Mouse (Mus musculus) brain, embryonic 18.5 days (tissue): ENCODE measurements around the gene 0610030E20Rik.

Source experiments
- DNase-seq: peaks from one replicate; pipeline ENCODE4 v3.0.0-alpha.2; 2012; ENCODE audit warnings: low read depth, low spot score

0610030E20Rik gene

DNA sequence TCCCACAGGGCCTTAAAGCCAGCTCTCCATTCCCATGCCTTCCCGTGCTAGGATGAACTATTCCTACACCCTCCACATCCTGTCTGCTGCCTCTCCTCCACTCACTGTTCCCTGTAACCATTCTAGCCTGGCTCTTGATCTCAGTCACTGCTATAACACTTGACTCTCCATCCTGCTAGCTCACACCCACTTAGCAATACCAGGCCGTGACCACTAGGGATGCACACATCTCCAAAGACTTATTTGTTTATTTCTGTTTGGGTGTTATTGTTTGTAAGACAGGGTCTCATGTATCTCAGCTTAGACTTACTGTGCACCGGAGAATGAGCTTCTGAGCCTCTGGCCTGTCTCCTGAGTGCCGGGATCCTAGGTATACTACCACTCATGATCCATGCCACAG, 22.4 kb downstream of the 0610030E20Rik start:
- no peak for DNase-seq

DNA sequence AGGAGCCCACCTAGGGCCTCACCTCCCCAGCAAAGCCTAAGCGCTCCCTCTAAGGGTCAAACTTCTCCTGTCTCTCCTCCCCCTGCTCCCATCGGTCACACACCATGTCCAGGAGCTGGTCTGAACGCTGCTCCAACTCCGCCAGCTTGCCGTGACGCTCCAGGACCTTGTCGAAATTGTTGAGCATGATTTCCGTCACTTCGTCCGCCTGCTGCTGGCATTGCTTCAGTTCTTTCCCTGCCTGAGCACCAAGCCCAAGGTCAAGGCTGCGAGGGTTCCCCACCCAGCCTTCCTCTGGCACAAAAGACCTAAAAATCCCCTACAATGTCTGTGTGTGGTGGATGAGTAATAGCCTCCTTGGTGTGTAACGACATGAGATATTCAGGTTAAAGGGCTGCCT, 23.0 kb downstream of the 0610030E20Rik start:
- no peak for DNase-seq

DNA sequence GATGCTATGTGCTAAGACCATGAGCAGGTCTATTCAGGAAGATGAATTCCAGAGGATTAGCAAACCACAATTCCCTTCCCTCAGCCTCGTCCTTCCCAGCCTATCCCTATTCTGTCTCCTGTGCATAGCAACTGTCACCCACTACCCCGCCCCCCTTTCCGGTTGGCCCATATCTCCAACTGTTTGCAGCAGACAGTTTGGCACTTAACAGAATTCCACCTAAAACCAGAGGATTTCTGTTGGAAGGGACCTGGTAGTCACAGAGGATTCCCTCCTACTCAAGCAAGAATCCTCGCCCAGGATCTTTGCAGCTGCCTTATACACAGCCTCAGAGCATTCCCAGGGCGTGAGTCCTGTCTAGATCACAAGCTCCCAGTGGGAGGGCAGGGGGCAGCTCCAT, 24.0 kb downstream of the 0610030E20Rik start:
- DNase-seq, result no peak

DNA sequence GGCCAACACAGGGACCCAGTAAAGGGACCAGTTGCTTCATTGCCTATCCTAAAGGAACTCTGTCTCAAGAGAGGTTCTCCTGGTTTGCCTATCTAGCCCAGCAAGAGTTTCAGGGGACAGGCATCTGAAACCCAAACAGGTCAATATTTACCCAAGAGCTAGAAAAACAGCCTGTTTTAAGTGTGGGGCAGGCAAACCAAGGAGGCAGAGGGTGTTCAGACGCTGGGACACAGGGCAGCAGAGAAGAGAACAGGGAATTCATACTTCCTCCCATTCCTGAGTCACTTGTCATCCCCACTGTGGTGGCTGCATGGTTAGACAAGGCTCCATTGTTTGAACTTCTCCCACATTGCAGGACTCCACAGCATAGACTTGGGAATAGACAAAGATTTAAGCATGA, 24.5 kb downstream of the 0610030E20Rik start:
- DNase-seq, result no peak

DNA sequence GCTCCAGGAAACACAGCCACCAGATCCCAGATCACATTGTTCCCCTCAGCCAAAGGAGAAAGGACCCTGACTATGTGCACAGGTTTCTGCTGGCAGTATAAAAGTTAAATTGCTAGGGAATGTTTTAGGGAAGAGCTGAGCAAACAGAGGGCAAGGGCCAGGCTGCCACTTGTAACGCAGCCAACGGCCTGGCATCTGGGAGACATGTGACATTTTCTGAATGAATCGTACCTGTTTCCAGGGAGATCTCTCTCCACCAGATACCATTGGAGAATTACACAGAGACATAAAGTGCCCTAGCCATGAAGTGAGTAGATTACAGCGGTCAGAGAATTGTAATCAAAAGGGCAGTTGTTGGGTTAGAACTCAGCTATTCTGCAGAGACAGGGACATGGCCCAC, 26.1 kb downstream of the 0610030E20Rik start:
- no peak for DNase-seq

DNA sequence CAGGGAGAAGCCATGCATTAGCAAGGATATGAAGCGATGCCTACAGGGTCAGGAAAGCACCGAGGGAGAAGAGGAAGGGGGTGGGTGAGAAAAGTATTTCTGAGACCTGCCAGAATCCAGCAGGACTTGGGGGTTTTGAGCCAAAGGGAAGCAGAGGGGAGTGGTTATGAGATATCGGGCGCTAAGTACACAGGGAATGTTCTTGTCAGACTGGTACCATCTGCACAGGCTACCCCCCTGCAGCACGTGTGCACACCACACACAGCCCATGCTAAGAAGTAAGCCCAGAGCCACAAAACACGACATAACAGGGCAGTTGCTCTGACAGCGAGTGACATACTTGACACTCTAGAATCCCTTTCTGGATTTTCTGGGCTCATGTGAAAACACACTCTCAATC, 27.1 kb downstream of the 0610030E20Rik start:
- DNase-seq, result no peak

DNA sequence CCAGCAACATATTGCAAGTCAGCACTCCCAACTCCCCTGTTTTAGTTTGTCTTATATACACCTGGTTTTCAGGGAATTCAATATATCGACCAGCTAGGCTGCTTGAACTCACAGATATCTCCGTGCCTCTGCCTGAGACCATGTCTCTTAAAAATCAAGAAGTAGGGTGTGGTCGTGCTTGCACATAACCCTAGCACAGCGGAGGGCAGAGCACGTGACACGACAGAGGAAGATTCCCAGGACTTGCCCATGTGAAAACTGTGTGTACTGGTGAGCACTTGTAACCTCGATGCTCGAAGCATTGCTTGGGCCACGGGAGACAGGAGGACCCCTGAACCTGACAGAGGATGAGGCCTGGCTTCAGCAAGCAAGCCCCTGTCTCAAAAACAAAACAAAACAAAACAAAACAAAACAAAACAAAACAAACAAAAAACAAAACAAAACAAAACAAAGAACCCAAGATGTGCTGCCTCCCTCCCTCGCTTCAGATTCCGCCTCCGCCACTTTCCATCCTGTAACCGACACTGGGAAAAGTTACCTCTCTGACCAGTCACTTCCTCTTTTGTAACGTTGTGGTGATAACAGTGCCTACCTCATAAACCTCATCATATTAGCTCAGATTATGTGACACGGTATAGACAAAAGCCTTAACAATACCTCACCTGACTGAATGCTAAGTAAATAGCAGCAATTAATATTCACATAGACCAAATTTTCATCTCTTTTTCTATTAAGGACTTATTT, 27.9 kb downstream of the 0610030E20Rik start:
- DNase-seq, result no peak

DNA sequence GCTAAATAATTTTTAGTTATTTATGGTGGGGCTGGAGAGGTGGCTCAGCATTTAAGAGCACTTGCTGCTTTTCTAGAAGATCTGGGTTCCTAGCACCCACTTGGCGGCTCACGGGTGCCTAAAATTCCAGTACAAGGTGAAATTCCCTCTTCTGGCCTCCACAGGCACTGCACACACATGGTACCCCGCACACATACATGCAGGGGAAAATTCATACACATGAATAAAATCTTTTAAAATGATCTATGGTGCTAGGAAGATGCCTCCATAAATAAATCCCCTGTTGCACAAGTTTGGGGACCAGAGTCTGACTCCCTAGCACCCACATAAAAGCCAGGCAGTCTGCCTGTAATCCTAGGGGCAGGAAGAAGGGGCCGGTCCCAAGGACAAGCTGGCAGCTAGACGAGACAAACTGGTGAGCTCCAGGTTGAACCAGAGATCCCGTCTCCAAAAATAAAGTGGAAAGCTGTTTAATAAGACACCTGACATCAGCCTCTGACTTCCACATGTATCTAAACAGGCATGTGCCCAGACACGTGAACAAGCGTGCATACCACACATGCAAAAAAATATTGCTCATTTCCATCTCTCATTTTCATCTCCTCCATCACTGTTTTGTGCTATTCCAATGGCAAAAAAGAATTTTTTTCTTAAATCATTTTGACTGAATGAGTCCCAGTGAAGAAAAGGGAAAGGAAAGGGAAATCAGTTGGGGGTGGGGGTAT, 31.6 kb downstream of the 0610030E20Rik start:
- no peak for DNase-seq

DNA sequence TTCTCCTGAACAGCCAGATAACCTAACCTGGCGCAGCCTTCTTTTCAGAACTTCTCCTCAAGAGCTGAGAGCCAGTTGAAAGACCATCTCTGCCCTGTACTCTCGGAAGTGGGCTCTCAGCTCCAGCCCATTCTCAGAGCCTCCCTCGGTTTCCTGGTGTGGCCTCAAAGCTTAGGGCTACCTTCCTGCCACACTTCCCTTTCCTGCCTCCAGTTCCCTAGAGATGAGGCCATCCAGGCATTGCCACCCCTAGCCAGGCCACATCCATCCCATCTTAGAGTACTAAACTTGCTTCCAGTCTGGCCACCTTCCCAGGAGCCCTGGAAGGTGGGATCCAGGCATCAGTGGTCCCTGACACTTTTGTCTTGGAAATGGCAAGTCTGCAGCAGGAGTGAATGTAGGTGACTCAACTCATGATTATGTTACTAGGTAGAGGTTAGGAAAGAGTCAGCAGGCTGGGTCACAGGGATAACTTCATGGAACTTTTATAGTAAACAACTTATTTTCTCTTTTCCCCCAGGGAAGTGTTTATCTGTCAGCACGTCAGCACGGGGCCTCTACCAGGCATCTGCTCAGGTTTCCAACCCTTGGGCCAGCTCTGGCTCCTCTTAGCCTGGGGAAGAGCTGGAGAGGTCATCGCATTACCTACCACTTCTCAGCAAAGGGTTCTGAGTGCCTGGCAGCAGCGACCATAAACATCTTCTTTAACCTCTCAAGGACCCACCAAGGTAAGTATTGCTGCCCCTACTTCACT, 32.4 kb downstream of the 0610030E20Rik start:
- no peak for DNase-seq

DNA sequence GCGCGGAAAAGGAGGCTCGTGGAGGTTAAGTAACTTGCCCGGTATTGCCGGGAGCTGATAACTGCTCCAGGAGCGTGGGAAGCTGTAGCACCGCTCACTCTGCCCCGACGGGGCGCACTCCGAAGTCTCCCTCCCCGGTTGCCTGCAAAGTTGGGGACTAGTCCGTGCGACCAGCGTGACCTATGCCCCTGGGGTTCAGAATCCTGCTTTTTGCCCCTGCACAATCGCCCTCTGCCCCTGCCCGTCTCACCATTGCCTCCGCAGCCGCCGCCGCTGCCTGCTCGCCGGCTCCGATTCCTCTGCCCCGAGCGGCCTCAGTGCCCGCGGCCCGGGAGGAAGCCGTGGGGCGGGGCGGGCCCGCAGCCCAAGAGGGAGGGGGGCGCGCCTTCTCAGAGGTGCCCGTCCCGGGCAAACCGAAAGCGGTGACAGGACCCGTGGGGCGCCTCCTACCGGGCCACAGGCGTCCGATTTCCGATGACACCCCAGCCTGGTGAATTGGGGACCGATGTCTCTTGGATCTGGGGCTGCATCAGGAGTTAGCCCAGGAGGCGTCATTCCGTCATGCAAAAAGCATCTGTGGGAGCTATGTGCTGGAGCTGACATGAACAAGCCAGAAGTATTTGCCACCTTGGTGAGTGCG, 33.1 kb downstream of the 0610030E20Rik start, which contains the start of gene Vamp5:
TSS of gene Vamp5 (minus strand) at position 338 of the 640 bp plus-strand sequence.
- DNase-seq, result no peak

DNA sequence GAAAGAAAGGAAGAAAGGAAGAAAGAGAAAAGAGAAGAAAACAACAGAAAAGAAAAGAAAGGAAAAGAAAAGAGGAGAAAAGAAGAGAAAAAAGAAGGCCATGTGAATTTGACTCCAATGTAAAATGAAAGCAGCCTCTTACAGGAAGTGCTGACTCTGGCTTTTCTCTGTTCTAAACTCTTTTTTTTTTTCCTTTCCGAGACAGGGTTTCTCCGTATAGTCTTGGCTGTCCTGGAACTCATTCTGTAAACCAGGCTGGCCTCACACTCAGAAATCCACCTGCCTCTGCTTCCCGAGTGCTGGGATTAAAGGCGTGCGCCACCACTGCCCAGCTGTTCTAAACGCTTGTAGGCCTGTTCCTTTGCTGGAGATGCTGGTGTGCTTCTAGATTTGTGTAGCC, 35.4 kb downstream of the 0610030E20Rik start:
- DNase-seq, result no peak

DNA sequence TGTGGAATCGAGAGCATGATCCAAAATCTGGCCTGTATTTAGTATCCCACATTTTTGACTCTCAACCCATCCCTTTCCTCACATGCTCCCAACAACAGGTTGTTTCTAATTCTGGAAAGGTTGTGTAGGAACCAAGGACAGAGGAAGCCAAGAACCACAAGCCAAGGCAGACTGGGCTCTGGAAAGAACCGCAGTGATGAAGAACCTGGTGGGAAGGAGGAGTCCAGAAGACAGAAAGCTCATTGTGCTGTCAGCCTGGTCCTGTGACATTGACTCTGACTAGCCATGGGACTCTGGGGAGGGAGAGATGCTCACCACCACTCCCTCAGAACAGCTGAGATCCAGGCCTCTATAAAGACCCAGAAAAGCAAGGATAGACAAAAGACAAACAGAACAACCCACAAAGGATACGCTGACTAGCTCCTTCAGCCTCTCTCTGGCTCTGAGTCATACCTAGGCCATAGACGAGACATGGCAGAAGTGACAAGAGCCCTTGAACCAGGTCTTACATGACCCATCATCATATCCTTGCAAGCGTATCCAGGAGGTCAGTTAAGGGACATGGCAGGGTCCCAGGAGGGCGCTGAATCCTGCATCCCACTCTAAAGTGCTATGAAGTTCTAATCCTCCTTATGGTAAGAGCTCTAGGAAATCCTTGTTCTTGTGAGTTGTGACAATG, 36.2 kb downstream of the 0610030E20Rik start:
- no peak for DNase-seq

DNA sequence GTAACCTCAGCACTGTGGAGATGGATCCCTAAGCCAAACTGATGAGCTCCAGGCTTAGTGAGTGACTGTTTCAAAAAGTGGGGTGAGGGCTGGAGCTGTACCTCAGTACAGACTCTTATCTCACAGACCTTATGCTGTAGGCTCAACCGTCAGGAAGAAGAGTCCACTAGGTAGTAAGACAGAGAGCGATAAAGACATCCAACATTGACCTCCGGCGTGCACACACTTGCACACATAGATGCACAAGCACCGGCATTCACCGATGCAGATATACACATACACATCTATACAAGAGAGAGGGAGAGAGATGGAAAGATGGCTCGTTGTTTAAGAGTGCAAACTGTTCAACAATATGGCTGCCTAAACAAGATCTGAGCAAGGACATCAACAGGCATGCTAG, 36.8 kb downstream of the 0610030E20Rik start:
- no peak for DNase-seq

DNA sequence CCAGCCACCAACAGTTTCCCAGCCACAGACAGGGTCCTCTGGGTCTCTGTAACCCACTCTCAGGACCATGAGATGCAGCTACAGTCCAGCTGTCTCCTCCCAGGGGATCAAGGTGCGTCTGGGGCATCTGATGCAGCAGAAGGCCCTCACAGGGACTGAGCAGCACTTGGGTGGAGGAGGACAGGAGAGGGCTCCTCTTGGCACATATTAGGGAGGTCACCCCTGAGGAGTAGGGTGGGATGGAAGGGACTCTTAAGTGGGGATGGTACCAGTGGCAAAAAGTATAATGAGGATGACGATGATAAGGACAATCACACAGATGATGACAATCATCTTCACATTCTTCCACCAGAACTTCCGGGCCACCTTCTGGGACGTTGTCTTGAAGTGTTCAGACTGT, 38.1 kb downstream of the 0610030E20Rik start:
- DNase-seq, result no peak

DNA sequence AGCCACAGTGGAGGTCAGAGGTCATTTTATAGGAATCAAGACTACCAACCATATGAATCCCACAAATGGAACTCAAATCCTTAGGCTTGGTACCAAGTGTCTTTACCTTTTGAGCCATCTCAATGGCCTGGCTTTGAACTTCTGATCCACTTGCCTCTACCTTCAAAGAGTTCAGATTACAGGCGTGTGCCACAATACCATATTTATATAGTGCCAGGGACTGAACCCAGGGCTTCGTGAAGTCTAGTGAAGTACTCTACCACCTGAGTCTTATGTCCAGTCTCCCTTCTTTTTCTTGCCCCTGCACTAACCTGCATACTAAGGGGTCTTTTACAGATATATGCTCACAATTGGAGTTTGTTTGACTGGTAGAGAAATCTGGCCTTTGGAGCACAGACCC, 39.4 kb downstream of the 0610030E20Rik start:
- no peak for DNase-seq

DNA sequence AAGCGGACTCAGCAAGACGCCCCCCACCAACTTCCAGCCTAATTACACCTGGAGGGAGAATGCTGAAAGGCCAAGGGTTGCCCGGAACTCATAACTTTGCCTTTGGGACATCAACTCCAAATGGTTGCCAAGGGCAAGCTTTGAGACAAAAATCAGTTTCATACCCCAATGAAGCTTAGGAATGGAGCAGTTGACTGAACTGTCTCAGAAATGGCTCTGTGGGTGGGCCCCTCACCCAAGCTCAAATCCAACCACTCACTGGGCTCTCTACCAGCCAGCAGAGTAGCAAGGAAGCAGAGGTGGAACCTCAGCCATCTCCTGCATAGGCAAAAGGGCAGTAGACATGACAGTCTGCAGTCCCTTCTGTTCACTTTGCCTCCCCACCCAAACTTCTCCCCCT, 40.7 kb downstream of the 0610030E20Rik start:
- no peak for DNase-seq

DNA sequence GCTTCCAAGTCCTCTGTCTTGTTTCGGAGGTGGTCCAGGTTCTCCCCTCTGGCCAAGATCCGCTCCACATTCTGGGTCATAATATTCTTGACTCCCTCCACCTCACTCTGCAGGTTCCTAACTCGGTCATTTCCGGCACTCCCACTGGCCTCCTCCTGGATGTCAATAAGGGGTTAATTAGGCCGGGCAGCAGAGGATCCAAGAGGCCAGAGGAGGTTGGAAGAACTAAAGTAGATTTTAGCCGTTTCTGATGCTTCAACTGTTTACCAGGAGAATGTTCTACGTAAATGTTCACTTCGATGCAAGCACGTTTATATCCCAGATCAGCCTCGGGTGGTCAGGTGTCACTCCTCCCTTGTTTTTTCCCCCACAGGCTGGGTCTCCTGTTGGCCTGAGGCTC, 41.1 kb downstream of the 0610030E20Rik start:
- no peak for DNase-seq

DNA sequence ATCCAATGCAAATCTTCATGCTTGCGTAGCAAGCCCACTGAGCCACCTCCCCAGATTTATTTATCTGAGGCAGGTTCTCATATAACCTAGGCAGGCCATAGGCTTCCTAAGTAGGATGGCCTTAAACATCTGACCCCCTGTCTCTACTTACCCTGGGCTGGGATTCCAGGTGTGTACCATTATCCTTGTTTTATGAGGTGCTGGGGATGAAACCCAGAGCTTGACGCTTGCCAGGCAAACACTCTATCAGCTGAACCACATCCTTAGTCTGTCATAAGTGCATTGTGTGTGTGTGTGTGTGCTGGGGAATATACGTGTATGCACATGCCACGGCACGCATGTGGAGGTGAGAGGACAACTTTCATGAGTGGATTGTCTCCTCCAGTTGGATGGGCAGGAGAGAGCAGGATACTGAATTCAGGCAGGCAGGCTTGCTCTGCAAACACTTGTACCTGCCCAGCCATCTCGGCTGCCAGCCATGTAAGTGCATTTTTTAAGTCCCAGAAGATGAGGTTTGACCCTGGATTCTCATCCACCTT, 41.7 kb downstream of the 0610030E20Rik start:
- DNase-seq, result no peak

DNA sequence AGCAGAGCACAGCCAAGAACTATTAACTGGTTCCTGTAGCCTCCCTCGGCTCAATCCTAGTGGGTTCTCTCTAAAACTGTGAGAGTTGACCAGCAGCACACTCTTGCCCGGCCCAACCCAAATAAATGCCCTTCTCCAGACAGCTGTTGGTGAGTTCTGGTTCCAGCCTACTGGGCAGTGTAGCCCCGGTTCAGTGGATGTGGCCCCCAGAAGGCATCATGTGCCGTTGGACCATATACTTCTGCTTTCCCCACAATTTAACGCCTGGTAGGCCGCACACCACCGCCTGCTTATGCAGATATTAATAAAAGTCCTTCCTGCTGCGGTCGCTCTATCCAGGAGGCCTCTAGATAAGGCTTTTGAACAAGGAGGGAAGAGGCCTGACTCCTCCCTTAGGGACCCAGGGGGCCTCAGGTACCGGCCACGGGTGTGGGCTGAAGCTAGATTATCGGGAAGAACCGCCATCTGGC, 42.4 kb downstream of the 0610030E20Rik start:
- no peak for DNase-seq

DNA sequence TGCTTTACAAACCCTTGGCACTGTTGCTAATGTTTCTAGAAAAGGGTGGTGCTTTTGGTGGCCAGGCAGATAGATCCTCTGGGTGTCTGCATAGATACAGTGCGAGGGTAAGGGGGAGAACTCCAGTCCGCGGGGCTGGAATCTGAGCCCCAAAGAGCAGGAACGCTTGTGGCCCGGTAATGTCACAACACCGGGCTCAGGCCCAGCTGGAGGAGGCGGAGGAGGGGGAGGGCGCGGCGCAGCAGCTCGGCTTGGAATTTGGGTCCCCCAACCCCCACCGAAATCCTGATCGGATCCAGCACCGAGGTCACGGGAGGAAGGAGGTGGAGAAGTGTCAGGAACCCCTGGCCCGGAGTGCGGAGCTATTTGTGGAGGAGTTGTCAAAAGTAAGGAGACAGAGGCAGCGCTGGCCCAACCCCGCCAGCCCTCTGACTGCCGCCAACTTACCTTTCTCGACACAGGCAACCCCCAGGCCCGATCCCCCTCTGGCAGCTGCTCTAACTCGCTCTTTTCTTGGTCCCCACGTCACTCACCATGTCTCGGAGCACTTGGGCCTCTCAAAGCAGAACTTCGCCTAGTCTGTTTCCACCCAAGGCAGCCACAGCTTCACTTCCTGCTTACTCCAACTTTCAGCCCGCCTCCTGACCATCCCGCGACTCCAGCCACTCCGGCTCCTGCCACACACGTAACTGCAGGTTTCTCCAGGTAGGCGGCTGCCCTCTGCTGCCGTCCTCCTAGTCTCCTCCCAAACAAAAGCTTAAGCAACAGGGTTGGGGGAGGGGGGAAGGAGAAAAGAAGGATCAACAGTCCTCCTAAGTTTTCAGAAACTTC, 43.0 kb downstream of the 0610030E20Rik start, which contains the start of gene Vamp8:
TSS of gene Vamp8 (minus strand) at position 763 of the 831 bp plus-strand sequence.
- DNase-seq, result no peak
